Mouse (Mus musculus) gastrocnemius, postnatal 4 days (tissue): ENCODE results near the gene Gse1. TPM values are rescaled to one million over a fixed set of nuclear protein-coding genes. Genes with fewer than 3 reads are reported as not detected.

Source experiments
- DNase-seq, 2 experiments: peaks; one replicate each; pipeline ENCODE4 v3.0.0; 2021 to 2022; ENCODE audit warnings: low spot score in 2 of 2, mixed read lengths in 2 of 2
- long read RNA-seq, 2 experiments: library from polyadenylated mRNA; stranded (forward); transcript quantifications; one replicate each; pipeline ENCODE4 v2.0.0; 2021
- total RNA-seq, 2 experiments: library from RNA; stranded (reverse); gene quantifications; 2 replicates each; pipeline ENCODE4 v1.2.3; 2021

Gene Gse1
- 10 to 100 TPM; 45.9 to 48.7 TPM for total RNA-seq
- long read RNA-seq, experiment 1, partial matches to known transcripts: 7 of 13 reads
- long read RNA-seq, experiment 1, other reads (novel, unspliced or antisense): 6 of 13 reads
- long read RNA-seq, experiment 2, full-length matches to known transcripts: 1 of 31 reads
- long read RNA-seq, experiment 2, partial matches to known transcripts: 16 of 31 reads
- long read RNA-seq, experiment 2, other reads (novel, unspliced or antisense): 14 of 31 reads

DNA sequence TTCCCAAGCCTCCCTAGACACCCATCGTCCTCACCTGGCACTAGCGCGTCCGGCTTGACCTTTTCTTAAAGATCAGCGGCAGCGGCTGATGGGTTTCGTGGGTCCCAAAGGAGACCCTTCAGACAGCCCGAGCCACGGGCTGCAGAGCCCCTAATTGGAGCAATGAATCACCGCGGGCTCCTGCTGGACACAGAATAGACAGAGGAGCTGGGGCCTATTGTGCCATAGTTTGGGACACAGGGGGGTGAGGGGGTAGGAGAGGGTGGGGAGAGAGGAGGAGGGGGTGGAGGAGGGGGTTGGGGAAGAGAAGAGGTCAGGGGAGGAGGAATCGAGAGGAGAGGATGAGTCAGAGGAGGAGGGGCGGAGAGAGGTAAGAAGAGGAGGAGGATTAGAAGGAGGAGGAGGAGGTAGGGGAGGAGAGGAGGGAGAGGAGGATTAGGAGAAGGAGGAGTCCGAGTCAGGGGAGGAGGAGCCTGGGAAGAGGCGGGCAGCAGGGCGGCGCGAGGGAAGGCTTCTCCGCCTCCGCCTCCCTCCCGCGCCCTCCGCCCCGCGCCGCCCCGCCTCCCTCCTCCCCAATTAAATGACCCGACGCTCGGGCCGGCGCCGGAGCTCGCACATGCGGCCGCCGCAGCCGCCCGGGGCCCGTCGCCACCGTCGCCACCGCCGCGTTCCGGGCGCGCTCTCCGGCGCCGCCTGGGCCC, at the start of gene Gse1:
TSS of gene Gse1 (plus strand) at position 566 of the 701 bp plus-strand sequence.
- DNase-seq: peak; percentile 68 to 83

DNA sequence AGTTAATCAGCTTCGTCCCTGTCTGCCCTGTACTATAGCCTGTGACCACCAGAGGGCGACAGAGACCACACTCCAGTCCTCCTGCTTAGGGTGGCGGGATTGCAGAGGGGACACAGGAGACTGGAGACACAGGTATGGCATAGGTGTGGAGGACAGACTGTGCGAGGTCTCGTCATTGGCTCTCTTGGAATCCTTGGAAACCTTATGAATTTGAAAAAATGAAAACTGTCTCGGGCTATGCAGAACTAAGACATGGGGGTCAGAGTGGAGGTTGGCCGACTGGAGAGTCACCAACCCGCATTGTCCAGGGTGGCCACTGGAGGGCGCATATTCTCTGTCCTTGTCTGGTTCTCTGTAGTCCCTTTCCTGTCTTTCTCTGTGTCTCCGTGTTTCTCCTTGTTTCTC, 49.2 kb upstream of the Gse1 start:
- DNase-seq: peak; percentile 77 to 89

DNA sequence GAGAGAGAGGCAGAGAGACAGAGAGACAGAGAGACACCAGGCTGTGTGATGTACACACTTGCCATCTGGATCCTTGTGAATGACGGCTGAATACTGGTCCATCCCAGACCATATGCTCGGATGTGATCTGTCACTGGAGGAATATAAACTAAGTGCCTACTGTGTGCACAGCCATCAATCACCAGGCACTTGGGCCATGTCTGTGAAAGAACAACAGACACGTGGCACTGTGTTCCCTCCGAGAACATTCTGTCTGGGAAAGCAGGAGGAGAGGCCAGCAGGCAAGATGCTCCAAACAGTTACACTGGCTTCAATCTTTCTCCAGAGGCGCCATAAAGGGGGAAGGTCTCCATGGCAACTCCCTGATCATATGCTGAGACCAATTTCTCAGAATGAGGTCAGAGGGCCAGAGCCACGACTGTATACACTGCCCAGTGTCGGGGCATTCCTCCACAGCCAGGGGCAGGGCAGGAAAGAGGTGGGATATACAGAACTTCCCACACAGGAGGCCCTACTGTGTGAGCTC, 47.7 kb upstream of the Gse1 start:
- no peak for DNase-seq

DNA sequence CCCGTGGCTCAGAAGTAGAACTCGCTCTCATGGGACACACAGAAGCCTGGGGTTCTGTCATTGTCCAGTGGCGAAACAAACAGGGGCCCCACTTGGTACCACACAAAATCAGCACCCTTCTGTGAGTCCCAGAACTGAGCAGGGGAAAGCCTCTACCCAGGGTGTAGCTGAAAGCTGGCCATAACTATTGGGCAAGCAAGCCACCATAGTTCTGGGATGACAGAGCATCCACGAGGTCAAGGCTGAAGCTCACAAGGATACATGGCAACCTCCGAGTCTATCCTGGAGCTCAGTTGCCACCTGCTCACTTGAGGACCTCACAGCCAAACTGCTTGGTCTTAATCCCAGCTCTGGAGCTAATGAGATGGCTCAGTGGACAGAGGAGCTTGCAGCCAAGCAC, 47.0 kb upstream of the Gse1 start:
- DNase-seq: no peak

DNA sequence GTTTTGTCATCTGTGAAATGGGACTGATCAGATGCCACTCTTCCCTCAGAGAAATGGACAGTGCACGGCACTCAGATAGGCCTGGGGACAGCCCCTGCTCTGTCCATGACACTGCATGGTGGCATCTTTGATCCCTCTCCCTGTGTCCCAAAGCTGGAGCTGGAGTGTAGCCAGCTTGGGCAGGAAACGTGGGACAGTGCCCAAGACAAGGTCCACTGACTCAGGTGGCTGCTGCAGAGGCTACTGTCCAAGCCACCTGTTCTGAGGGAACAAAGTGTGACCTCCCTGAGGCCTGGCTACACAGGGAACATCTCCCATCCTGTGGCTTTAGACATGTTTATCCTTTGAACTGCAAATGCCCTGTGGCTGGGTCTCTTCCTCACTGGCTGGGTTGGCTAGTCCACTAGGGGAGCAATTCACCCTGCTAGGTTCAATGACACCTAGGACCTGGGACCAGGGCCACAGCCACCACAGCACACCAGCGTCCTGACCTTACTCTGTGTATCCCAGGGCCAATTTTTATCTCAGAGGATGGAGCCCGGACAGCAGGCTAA, 46.3 kb upstream of the Gse1 start:
- DNase-seq: no peak

DNA sequence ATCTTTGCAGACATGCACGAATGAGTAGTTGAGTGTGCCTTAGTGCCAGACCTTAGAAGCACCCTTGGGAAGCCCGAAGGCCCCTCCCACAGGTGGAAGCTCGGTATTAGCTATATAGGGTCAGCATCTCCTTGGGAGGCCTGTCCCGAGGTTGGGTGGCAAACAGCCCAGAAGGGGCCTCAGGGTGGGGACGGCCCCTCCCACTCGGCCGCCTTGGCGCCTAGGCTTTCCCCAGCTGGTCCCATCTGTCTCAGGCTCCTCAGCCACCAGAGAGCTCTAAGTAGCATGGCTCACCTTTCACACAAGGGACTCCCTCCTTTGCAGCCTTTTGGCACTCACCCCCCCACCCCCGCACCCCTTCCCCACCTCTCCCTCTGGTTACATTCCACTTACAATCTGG, 43.9 kb upstream of the Gse1 start:
- DNase-seq: peak in 1 of 2 experiments; percentile 67

GRCm38 (mm10) chr8:120184850-120185792, 43.1 kb upstream of the Gse1 start:
- DNase-seq: peak in 1 of 2 experiments; percentile 75

DNA sequence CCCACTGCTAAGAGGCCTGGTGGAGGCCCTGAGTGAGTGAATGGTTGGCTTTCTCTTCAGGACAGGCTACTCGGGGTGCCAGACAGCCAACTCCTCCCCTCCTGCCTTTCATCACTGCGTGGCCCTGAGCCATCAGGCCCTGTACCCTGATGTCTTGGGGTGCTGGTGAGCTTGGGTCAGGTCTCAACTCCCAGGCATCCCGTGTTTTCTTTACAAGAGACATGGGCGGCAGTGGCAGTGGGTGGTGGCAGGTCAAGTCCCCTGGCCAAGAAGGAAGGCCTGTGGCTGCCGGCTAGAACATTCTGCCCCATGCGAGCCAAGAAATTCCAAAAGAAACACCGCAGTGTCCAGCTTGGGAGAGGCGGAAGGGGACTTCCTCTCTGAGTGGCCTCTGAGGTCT, 41.8 kb upstream of the Gse1 start:
- DNase-seq: peak in 1 of 2 experiments; percentile 47

- DNase-seq: no peak
Observed at GRCm38 (mm10) chr8:120188510-120188909, 39.7 kb upstream of the Gse1 start.

- DNase-seq: no peak
Observed at GRCm38 (mm10) chr8:120189440-120189839, 38.8 kb upstream of the Gse1 start.

DNA sequence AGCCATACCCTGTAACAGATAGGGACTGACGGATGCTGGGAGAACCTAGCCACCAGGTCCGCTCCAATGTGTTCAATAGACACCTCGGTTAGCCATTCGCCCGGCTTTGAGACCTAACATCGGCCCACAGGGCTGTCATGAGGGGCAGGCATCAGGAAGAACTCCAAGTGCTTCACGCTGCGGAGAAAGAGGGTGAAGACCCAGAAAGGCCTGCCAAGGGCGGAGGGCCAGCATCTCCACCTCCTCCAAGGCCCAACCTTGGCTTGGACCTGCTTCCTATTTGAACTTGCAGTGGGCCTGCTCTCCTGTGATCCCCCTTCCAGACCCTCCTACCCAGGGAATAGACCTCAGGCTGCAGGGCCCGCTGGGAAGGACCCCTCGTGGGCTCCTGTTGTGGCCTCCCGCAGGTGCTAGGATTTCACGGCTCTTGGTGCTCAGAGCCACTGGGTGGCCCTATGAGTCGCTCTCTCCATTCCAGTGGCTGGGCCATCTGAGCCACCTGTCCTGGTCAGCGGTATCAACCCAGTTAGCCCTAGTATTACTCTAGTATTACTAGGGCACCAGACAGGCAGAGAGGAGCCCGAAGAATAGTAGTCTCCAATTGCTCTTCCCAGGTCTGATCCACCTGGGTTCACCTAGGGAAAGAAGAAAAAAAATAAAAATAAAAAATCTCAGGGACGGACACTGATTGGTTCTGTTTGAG, 38.0 kb upstream of the Gse1 start:
- DNase-seq: no peak

DNA sequence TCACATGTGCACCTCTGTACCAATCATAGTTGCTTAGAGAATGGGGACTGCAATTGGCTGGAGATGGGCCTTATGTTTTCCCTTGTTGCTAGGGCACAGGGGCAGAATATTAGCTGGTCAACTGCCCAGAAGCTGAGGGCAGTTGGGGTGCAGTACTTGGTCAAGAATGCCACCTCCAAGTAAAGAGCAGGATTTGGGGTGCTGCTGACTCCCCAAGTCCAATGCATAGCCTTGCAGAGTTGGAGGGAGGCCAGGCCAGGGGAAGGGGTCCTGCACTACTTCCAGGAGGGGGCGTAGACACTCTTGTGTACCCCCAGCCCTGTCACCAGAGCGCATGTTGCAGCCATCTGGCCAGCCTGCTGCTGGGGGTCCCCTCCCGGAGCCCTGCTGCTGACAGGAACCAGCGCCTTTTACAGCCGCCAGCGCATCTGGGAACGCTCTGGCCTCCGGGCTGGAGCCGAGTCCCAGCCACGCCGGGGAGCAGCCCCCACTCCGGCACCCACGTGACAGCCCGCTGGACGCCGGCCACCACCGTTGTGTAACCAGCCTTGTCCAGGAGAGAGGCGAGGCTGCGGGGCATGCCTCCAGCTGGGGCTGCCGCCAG, 37.3 kb upstream of the Gse1 start:
- DNase-seq: peak; percentile 97 to 98

DNA sequence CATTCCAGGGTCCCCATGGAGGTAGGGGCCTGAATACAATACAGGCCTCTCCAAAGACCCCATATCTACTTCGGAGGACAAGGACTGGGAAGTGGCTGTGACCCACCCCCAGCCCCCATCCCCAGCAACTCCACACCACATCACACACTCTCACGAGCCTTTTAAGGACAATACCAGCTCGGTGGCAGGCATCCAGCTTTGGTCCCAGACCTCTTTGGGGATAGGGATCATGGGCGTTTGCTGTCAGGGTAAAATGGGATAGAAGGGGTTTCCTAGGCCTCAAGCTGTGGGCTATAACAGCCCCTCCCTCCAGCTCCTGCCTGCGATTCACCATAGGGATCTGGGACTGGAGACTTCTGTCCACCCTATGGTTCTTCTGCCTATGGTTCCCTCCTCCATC, 36.6 kb upstream of the Gse1 start:
- no peak for DNase-seq

DNA sequence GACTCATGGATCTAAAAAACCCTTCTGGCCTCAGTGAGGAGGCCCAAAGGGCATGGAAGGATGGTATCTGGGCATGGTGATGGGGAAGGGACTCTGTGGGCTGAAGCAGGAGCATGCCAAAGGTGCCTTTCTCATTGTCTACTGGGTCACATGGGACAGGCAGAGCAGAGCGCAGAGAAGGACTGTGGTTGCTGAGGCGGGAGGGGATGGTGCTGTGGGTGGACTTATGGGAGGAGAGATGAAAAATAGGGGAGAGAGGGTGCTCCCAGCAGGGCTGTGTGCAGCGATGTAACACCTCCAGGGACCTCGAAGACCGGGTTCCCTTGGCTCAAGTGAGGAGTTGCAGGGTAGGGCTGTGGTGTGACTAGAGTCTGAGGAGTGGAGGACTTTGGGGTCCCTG, 36.1 kb upstream of the Gse1 start:
- DNase-seq: no peak

- no peak for DNase-seq
Observed at GRCm38 (mm10) chr8:120201351-120201750, 26.9 kb upstream of the Gse1 start.

GRCm38 (mm10) chr8:120202546-120202945, 25.7 kb upstream of the Gse1 start:
- DNase-seq: no peak

GRCm38 (mm10) chr8:120204736-120205360, 23.4 kb upstream of the Gse1 start:
- DNase-seq: no peak

GRCm38 (mm10) chr8:120205916-120206315, 22.3 kb upstream of the Gse1 start:
- DNase-seq: no peak

DNA sequence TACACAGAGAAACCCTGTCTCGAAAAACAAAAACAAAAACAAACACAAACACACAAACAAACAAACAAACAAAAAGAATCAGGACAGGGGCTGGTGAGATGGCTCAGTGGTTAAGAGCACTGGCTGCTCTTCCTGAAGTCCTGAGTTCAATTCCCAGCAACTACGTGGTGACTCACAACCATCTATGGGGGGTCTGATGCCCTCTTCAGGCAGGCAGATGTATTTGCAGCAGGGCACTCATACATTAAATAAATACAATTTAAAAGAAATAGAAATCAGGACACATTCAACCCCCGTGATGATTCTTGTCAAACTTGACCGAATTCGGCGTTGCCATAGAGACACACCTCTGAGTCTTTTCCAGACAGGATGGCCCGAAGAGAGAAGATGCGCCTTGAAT, 20.9 kb upstream of the Gse1 start:
- DNase-seq: no peak

DNA sequence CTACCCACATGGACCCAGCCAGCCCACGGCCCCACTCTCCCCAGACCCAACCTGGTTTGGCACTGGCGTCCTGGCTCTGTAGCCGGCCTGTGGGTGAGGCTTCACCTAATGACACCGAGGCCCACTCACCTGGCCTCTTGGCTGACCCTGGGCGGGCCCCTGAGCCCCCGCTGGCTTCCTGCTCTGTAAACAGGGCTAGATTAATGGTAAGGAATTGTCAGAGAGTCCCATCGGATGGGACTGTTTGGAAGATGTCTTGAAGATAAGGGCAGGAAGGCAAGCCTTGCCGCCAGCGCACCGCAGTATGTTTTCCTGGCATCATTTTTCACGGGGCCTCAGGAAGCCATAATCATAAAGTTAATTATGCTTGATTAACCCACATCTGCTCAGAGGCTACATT, 20.1 kb upstream of the Gse1 start:
- no peak for DNase-seq
